Mouse (Mus musculus) heart, postnatal 0 days (tissue): Measurements from ENCODE around the gene Slc25a11. TPM values are rescaled to one million over a fixed set of nuclear protein-coding genes. Genes with fewer than 3 reads are reported as not detected.
A peak's percentile ranks its signal among the peaks of the same experiment; 100 is the strongest.

Experiments used
- ATAC-seq: fragments of 200-750 bp; cut with Nextera tagmentation; 2 replicates; pipeline ENCODE4 v1.8.0; 2017; ENCODE audit warnings: low read depth, moderate number of reproducible peaks, moderate library complexity; ENCODE audit not compliant: insufficient read depth
- DNase-seq: peaks from one replicate; pipeline ENCODE4 v3.0.0-alpha.2; 2016; ENCODE audit warnings: low spot score
- H3K27ac ChIP-seq: fragments of 300-500 bp; sonication (generic); 2 replicates; pipeline ENCODE4 v1.5.1; 2014; ENCODE audit warnings: low read depth, mild to moderate bottlenecking
- H3K27me3 ChIP-seq: fragments of 300-500 bp; sonication (generic); 2 replicates; pipeline ENCODE4 v1.6.1; 2014; ENCODE audit warnings: low read length, mixed read lengths; ENCODE audit not compliant: control insufficient read depth, insufficient read depth
- H3K36me3 ChIP-seq: fragments of 300-500 bp; sonication (generic); replicated peaks from 2 replicates; pipeline ENCODE4 v1.6.1; 2014; ENCODE audit warnings: low read length, mixed read lengths; ENCODE audit not compliant: control insufficient read depth, insufficient read depth
- H3K4me1 ChIP-seq: fragments of 300-500 bp; sonication (generic); 2 replicates; pipeline ENCODE4 v1.6.1; 2014; ENCODE audit warnings: antibody characterized with exemption; ENCODE audit not compliant: control insufficient read depth, insufficient read depth
- H3K4me2 ChIP-seq: fragments of 300-500 bp; sonication (generic); 2 replicates; pipeline ENCODE4 v1.6.1; 2014; ENCODE audit warnings: low read depth, mild to moderate bottlenecking, low read length, moderate library complexity
- H3K4me3 ChIP-seq: fragments of 300-500 bp; sonication (generic); 2 replicates; pipeline ENCODE4 v1.5.1; 2014; ENCODE audit warnings: low read depth, low read length
- H3K9ac ChIP-seq: fragments of 300-500 bp; sonication (generic); replicated peaks from 2 replicates; pipeline ENCODE4 v1.6.1; 2014; ENCODE audit warnings: low read depth, low read length, mixed read lengths
- H3K9me3 ChIP-seq: fragments of 300-500 bp; sonication (generic); replicated peaks from 2 replicates; pipeline ENCODE4 v1.6.1; 2016; ENCODE audit warnings: low read length; ENCODE audit not compliant: control insufficient read depth
- CTCF ChIP-seq: IDR thresholded peaks from 2 replicates; pipeline ENCODE4 v1.5.1; 2016; ENCODE audit warnings: antibody characterized with exemption, control low read depth, low read depth
- EP300 ChIP-seq: IDR thresholded peaks from 2 replicates; pipeline ENCODE4 v1.6.1; 2016; ENCODE audit warnings: antibody characterized with exemption, low read depth
- WGBS: fragments of 180-500 bp; shearing (Covaris S2); extraction: QIAGEN DNeasy Blood & Tissue Kit; methylation state at CpG from one replicate; pipeline ENCODE4 v1.1.7; 2014; 5-methylcytosine and 5-hydroxymethylcytosine counted together
- polyA plus RNA-seq: library from polyadenylated mRNA; unstranded; fragments of >200 nt; fragmentation: Nextera tagmentation; extraction: Ambion mirVana; gene quantifications from 2 replicates; pipeline ENCODE4 v1.2.1, GENCODE M21; 2015
- total RNA-seq: library from RNA; depleted of rRNA; stranded (reverse); fragments of >200 nt; gene quantifications from 2 replicates; pipeline ENCODE4 v1.2.3, GENCODE M21; 2014; ENCODE audit warnings: low replicate concordance; rRNA removed

Gene Slc25a11
- total and polyA plus RNA-seq, 2 experiments from 2014 or later = 446 to 532 TPM

DNA sequence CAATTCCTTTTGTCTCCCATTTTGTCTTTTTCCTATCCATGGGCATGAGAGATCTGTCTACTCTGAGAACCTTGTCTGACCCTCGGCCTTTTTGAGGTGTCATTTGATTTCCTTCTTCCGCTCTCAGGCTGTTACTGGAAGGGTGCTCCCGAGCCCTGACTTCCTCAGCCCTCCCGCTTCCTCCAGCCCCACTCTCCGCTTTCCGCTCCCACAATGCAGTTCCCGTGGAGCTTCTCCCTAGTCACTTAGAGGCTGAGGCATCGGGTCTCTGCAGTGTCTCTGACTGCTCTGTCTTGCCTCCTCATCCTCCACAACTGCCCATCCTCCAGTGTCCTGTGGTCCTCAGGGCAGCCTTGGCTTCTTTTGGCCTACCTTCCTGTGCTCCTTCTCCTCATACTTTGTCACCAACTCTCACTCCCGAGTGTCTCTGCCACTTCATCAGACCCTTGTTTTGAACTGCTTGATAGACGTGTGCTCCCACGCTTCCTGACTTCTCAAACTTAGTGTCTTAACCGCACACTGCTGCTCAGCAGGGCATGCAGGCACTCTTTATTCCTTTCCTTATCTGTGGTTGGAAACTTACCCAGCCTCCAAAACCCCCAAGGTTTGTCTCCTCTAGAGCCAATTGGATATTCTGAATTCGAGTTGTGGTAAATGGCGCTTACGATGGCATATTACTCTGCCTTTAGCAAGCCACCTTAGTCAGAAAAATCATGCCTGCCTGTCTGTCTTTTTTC lies 52.9 kb downstream of the Slc25a11 start:
- ATAC-seq (no peak), DNase-seq (no peak)
- Histone ChIP-seq H3K36me3 (peaks cover 25% of the 10 kb centered on the region), H3K27me3 (no peaks in the 10 kb centered on the region), H3K4me2 (no peak overlapping the region), H3K4me3 (no peak overlapping the region), H3K9ac (no peak overlapping the region), H3K27ac (peak overlapping the region; percentile 71), H3K4me1 (no peaks in the 10 kb centered on the region), H3K9me3 (no peaks in the 10 kb centered on the region)
- WGBS = 62% methylated on average over 15 of the region's 15 CpGs
- TF ChIP-seq EP300 (no peak), CTCF (no peak)

Other genes with a start within 250 kb of the Slc25a11 start
- 15.1 and 15.9 TPM in 2 replicates for gene Pelp1, start 237.4 kb downstream of the Slc25a11 start, total RNA-seq
- 10.9 and 11.0 TPM in 2 replicates for gene Pelp1, start 237.4 kb downstream of the Slc25a11 start, polyA plus RNA-seq
- 9.5 and 27.5 TPM in 2 replicates for gene Arrb2, start 214.8 kb downstream of the Slc25a11 start, total RNA-seq
- gene Arrb2, start 214.8 kb downstream of the Slc25a11 start, polyA plus RNA-seq = 4.8 and 6.0 TPM in 2 replicates
- 9.0 and 28.3 TPM in 2 replicates for gene Med11, start 195.6 kb downstream of the Slc25a11 start, total RNA-seq
- gene Med11, start 195.6 kb downstream of the Slc25a11 start, polyA plus RNA-seq = 13.7 and 15.9 TPM in 2 replicates
- gene Zmynd15, start 188.0 kb downstream of the Slc25a11 start, total RNA-seq = 0.04 and 5.0 TPM in 2 replicates
- 1.3 TPM in 2 replicates for gene Zmynd15, start 188.0 kb downstream of the Slc25a11 start, polyA plus RNA-seq
- 5.9 and 12.8 TPM in 2 replicates for gene Cxcl16, start 187.5 kb downstream of the Slc25a11 start, total RNA-seq
- 9.8 and 11.3 TPM in 2 replicates for gene Cxcl16, start 187.5 kb downstream of the Slc25a11 start, polyA plus RNA-seq
- gene Tm4sf5, start 142.2 kb downstream of the Slc25a11 start, total RNA-seq = 0.34 and 8.6 TPM in 2 replicates
- 7.6 and 7.8 TPM in 2 replicates for gene Tm4sf5, start 142.2 kb downstream of the Slc25a11 start, polyA plus RNA-seq
- gene Vmo1, start 132.9 kb downstream of the Slc25a11 start, total RNA-seq = not detected in 2 replicates
- gene Vmo1, start 132.9 kb downstream of the Slc25a11 start, polyA plus RNA-seq = 0.18 and 0.55 TPM in 2 replicates
- not detected in 2 replicates for gene Gltpd2, start 128.3 kb downstream of the Slc25a11 start, total RNA-seq
- gene Gltpd2, start 128.3 kb downstream of the Slc25a11 start, polyA plus RNA-seq = 0.34 TPM in 1 of 2 replicates, not detected in the other
- 474 and 521 TPM in 2 replicates for gene Psmb6, start 122.1 kb downstream of the Slc25a11 start, total RNA-seq
- 640 and 644 TPM in 2 replicates for gene Psmb6, start 122.1 kb downstream of the Slc25a11 start, polyA plus RNA-seq
- not detected in 2 replicates for gene Gm40193, start 114.5 kb downstream of the Slc25a11 start, total RNA-seq
- gene Gm40193, start 114.5 kb downstream of the Slc25a11 start, polyA plus RNA-seq = not detected in 2 replicates
- 14.5 and 18.5 TPM in 2 replicates for gene Pld2, start 107.4 kb downstream of the Slc25a11 start, total RNA-seq
- gene Pld2, start 107.4 kb downstream of the Slc25a11 start, polyA plus RNA-seq = 5.4 and 6.8 TPM in 2 replicates
- 20.4 and 38.0 TPM in 2 replicates for gene Mink1, start 84.6 kb downstream of the Slc25a11 start, total RNA-seq
- gene Mink1, start 84.6 kb downstream of the Slc25a11 start, polyA plus RNA-seq = 5.0 and 5.2 TPM in 2 replicates
- gene 4930544D05Rik, start 31.6 kb downstream of the Slc25a11 start, total RNA-seq = not detected in 2 replicates
- gene 4930544D05Rik, start 31.6 kb downstream of the Slc25a11 start, polyA plus RNA-seq = not detected in 2 replicates
- not detected in 2 replicates for gene Chrne, start 28.3 kb downstream of the Slc25a11 start, total RNA-seq
- gene Chrne, start 28.3 kb downstream of the Slc25a11 start, polyA plus RNA-seq = not detected in 2 replicates
- gene Gp1ba, start 8.4 kb downstream of the Slc25a11 start, total RNA-seq = 0.08 TPM in 1 of 2 replicates, not detected in the other
- gene Gp1ba, start 8.4 kb downstream of the Slc25a11 start, polyA plus RNA-seq = 0.26 and 0.27 TPM in 2 replicates
- gene Rnf167, start 244 bp downstream of the Slc25a11 start, total RNA-seq = 48.3 and 66.3 TPM in 2 replicates
- 61.8 and 62.5 TPM in 2 replicates for gene Rnf167, start 244 bp downstream of the Slc25a11 start, polyA plus RNA-seq
- 924 and 959 TPM in 2 replicates for gene Pfn1, start 7.2 kb upstream of the Slc25a11 start, total RNA-seq
- gene Pfn1, start 7.2 kb upstream of the Slc25a11 start, polyA plus RNA-seq = 903 and 932 TPM in 2 replicates
- gene Eno3, start 9.7 kb upstream of the Slc25a11 start, total RNA-seq = 1,315 and 1,376 TPM in 2 replicates
- gene Eno3, start 9.7 kb upstream of the Slc25a11 start, polyA plus RNA-seq = 1,204 and 1,224 TPM in 2 replicates
- gene Spag7, start 21.9 kb upstream of the Slc25a11 start, total RNA-seq = 42.0 and 53.9 TPM in 2 replicates
- 154 and 175 TPM in 2 replicates for gene Spag7, start 21.9 kb upstream of the Slc25a11 start, polyA plus RNA-seq
- 8.7 and 9.5 TPM in 2 replicates for gene Camta2, start 40.6 kb upstream of the Slc25a11 start, total RNA-seq
- 10.5 and 10.7 TPM in 2 replicates for gene Camta2, start 40.6 kb upstream of the Slc25a11 start, polyA plus RNA-seq
- gene Inca1, start 52.7 kb upstream of the Slc25a11 start, total RNA-seq = 0.23 and 1.9 TPM in 2 replicates
- gene Inca1, start 52.7 kb upstream of the Slc25a11 start, polyA plus RNA-seq = 3.9 and 4.0 TPM in 2 replicates
- gene Kif1c, start 53.1 kb upstream of the Slc25a11 start, total RNA-seq = 92.9 and 110 TPM in 2 replicates
- gene Kif1c, start 53.1 kb upstream of the Slc25a11 start, polyA plus RNA-seq = 6.3 and 6.4 TPM in 2 replicates
- 4.2 and 4.9 TPM in 2 replicates for gene Zfp3, start 116.7 kb upstream of the Slc25a11 start, total RNA-seq
- gene Zfp3, start 116.7 kb upstream of the Slc25a11 start, polyA plus RNA-seq = 9.6 and 10.8 TPM in 2 replicates
- gene Scimp, start 165.1 kb upstream of the Slc25a11 start, total RNA-seq = not detected in 2 replicates
- gene Scimp, start 165.1 kb upstream of the Slc25a11 start, polyA plus RNA-seq = 0.38 and 0.49 TPM in 2 replicates
- gene Rabep1, start 197.3 kb upstream of the Slc25a11 start, total RNA-seq = 10.5 and 12.2 TPM in 2 replicates
- gene Rabep1, start 197.3 kb upstream of the Slc25a11 start, polyA plus RNA-seq = 29.8 and 32.2 TPM in 2 replicates